Mouse (Mus musculus): ENCODE measurements at regions not wholly inside any gene's neighbourhood (a gene's known extent, or its start where the extent isn't known, plus 50 kb on each side); places are given as distances from the start of the nearest gene placed in this dataset.
"Not testable (repeated sequence)": the region's sequence is repeated elsewhere in the genome, so short reads cannot be mapped to it uniquely, and the experiment has no call there.

GRCm38 (mm10) chr17:55186361-55186760, 258.8 kb upstream of the St6gal2 start:
- in situ Hi-C loops (cut with MboI; ENCODE audit: low sequenced_read_pairs in 2 of 2, unreplicated experiment in 2 of 2), result no loop called here
- H3K9me3 ChIP-seq (ENCODE audit: control insufficient read depth, insufficient read depth, low read depth, low read length), result no peaks in the 10 kb centered on the region

GRCm38 (mm10) chr17:55186826-55187225, 258.4 kb upstream of the St6gal2 start:
- Histone ChIP-seq H3K9me3 (ENCODE audit: control insufficient read depth, insufficient read depth, low read depth, low read length) (no peaks in the 10 kb centered on the region), H3K4me1 (ENCODE audit: control insufficient read depth in 2 of 2, insufficient read depth in 2 of 2, low read length in 2 of 2, poor library complexity in 1 of 2) (peaks cover 0 to 6% of the 10 kb centered on the region in 2 experiments; a peak in 1 of 4 replicates), H3K4me3 (ENCODE audit: insufficient read depth in 1 of 2, low read depth in 1 of 2, low read length in 2 of 2, poor library complexity in 1 of 2, severe bottlenecking in 1 of 2) (no peak overlapping the region), H3K9ac (ENCODE audit: insufficient read depth, low read depth, low read length, poor library complexity, severe bottlenecking) (no peak overlapping the region), H3K36me3 (ENCODE audit: control insufficient read depth, insufficient read depth, low read length, poor library complexity, severe bottlenecking) (no peaks in the 10 kb centered on the region), H3K27ac (ENCODE audit: insufficient read depth, low read depth, low read length, poor library complexity, severe bottlenecking) (no peak overlapping the region; the same call in 1 of the 2 replicates)
- no peak for DNase-seq (ENCODE audit: low read depth, low spot score)
- TF ChIP-seq CHD2 (IDR thresholded peaks at IDR 0.05; ENCODE audit: low read depth, low read length) (no peak), HCFC1 (IDR thresholded peaks at IDR 0.05; ENCODE audit: borderline replicate concordance, insufficient read depth, low read length) (no peak), ZNF384 (IDR thresholded peaks at IDR 0.05; ENCODE audit: low read depth, low read length) (no peak), MAFK (IDR thresholded peaks at IDR 0.05; ENCODE audit: insufficient read depth, low read depth, low read length) (no peak)
- in situ Hi-C loops (cut with MboI; ENCODE audit: low sequenced_read_pairs in 2 of 2, unreplicated experiment in 2 of 2), result no loop called here

More at GRCm38 (mm10) chr17:55186361-55186760, 258.8 kb upstream of the St6gal2 start:
- Histone ChIP-seq H3K4me1 (ENCODE audit: control insufficient read depth in 2 of 2, insufficient read depth in 2 of 2, low read length in 2 of 2, poor library complexity in 1 of 2) (peaks cover 0 to 6% of the 10 kb centered on the region in 2 experiments; a peak in 1 of 4 replicates), H3K27ac (ENCODE audit: insufficient read depth, low read depth, low read length, poor library complexity, severe bottlenecking) (no peak overlapping the region; the same call in 1 of the 2 replicates), H3K36me3 (ENCODE audit: control insufficient read depth, insufficient read depth, low read length, poor library complexity, severe bottlenecking) (no peaks in the 10 kb centered on the region), H3K4me3 (ENCODE audit: insufficient read depth in 1 of 2, low read depth in 1 of 2, low read length in 2 of 2, poor library complexity in 1 of 2, severe bottlenecking in 1 of 2) (no peak overlapping the region), H3K9ac (ENCODE audit: insufficient read depth, low read depth, low read length, poor library complexity, severe bottlenecking) (no peak overlapping the region)
- no peak for DNase-seq (ENCODE audit: low read depth, low spot score)
- TF ChIP-seq ZNF384 (IDR thresholded peaks at IDR 0.05; ENCODE audit: low read depth, low read length) (no peak), CHD2 (IDR thresholded peaks at IDR 0.05; ENCODE audit: low read depth, low read length) (no peak), MAFK (IDR thresholded peaks at IDR 0.05; ENCODE audit: insufficient read depth, low read depth, low read length) (no peak), ZC3H11A (IDR thresholded peaks at IDR 0.05; ENCODE audit: borderline replicate concordance, low read depth, low read length) (no peak), HCFC1 (IDR thresholded peaks at IDR 0.05; ENCODE audit: borderline replicate concordance, insufficient read depth, low read length) (no peak)

- Histone ChIP-seq H3K27ac (ENCODE audit: insufficient read depth, low read depth, low read length, poor library complexity, severe bottlenecking) (no peak overlapping the region), H3K4me3 (ENCODE audit: insufficient read depth in 1 of 2, low read depth in 1 of 2, low read length in 2 of 2, poor library complexity in 1 of 2, severe bottlenecking in 1 of 2) (no peak overlapping the region), H3K4me1 (ENCODE audit: control insufficient read depth in 2 of 2, insufficient read depth in 2 of 2, low read length in 2 of 2, poor library complexity in 1 of 2) (no peaks in the 10 kb centered on the region), H3K36me3 (ENCODE audit: control insufficient read depth, insufficient read depth, low read length, poor library complexity, severe bottlenecking) (no peaks in the 10 kb centered on the region; the same call in 1 of the 2 replicates), H3K9me3 (ENCODE audit: control insufficient read depth, insufficient read depth, low read depth, low read length) (no peaks in the 10 kb centered on the region), H3K9ac (ENCODE audit: insufficient read depth, low read depth, low read length, poor library complexity, severe bottlenecking) (no peak overlapping the region)
- DNase-seq (ENCODE audit: low read depth, low spot score), result no peak
- no peak for TF ChIP-seq MAFK (IDR thresholded peaks at IDR 0.05; ENCODE audit: insufficient read depth, low read depth, low read length)
- TF ChIP-seq ZC3H11A (IDR thresholded peaks at IDR 0.05; ENCODE audit: borderline replicate concordance, low read depth, low read length), result no peak
- TF ChIP-seq HCFC1 (IDR thresholded peaks at IDR 0.05; ENCODE audit: borderline replicate concordance, insufficient read depth, low read length), result no peak
- no peak for TF ChIP-seq CHD2 (IDR thresholded peaks at IDR 0.05; ENCODE audit: low read depth, low read length)
- TF ChIP-seq ZNF384 (IDR thresholded peaks at IDR 0.05; ENCODE audit: low read depth, low read length), result no peak
- in situ Hi-C loops (cut with MboI; ENCODE audit: low sequenced_read_pairs in 2 of 2, unreplicated experiment in 2 of 2), result no loop called here
Observed at GRCm38 (mm10) chr17:55206585-55206984, 238.6 kb upstream of the St6gal2 start.

GRCm38 (mm10) chr17:55218176-55219099, 226.7 kb upstream of the St6gal2 start:
- H3K9ac ChIP-seq (ENCODE audit: insufficient read depth, low read depth, low read length, poor library complexity, severe bottlenecking); DNase-seq (ENCODE audit: low read depth, low spot score); H3K36me3 ChIP-seq (ENCODE audit: control insufficient read depth, insufficient read depth, low read length, poor library complexity, severe bottlenecking); H3K4me3 ChIP-seq (ENCODE audit: insufficient read depth in 1 of 2, low read depth in 1 of 2, low read length in 2 of 2, poor library complexity in 1 of 2, severe bottlenecking in 1 of 2); H3K9me3 ChIP-seq (ENCODE audit: control insufficient read depth, insufficient read depth, low read depth, low read length); in situ Hi-C loops (cut with MboI; ENCODE audit: low sequenced_read_pairs in 2 of 2, unreplicated experiment in 2 of 2): not testable (repeated sequence)
- peaks cover 2 to 12% of the 10 kb centered on the region in 2 experiments; a peak in 3 of 4 replicates for H3K4me1 ChIP-seq (ENCODE audit: control insufficient read depth in 2 of 2, insufficient read depth in 2 of 2, low read length in 2 of 2, poor library complexity in 1 of 2)
- peak overlapping the region; percentile 97 for H3K27ac ChIP-seq (ENCODE audit: insufficient read depth, low read depth, low read length, poor library complexity, severe bottlenecking)

Data from ES-E14 (cell line).